Mouse (Mus musculus) ES-Bruce4 (cell line): Measurements from ENCODE around the gene Lmod2. TPM values are rescaled to one million over a fixed set of nuclear protein-coding genes. Genes with fewer than 3 reads are reported as not detected.

Source experiments
- H3K27ac ChIP-seq: 2 replicates; pipeline ENCODE4 v1.5.1; 2012; ENCODE audit warnings: low read length, inconsistent platforms; ENCODE audit not compliant: insufficient read depth
- H3K27me3 ChIP-seq: 2 replicates; pipeline ENCODE4 v1.6.1; 2012; ENCODE audit warnings: mild to moderate bottlenecking, low read length, inconsistent platforms; ENCODE audit not compliant: control insufficient read depth, poor library complexity, insufficient read depth, severe bottlenecking
- H3K36me3 ChIP-seq: 2 replicates; pipeline ENCODE4 v1.6.1; 2012; ENCODE audit warnings: inconsistent platforms, mild to moderate bottlenecking, low read length, moderate library complexity; ENCODE audit not compliant: control insufficient read depth, poor library complexity, insufficient read depth, severe bottlenecking
- H3K4me1 ChIP-seq: one replicate; pipeline ENCODE4 v1.8.1; 2011; ENCODE audit warnings: low read length; ENCODE audit not compliant: control insufficient read depth, insufficient read depth
- H3K4me3 ChIP-seq: 2 replicates; pipeline ENCODE4 v1.5.1; 2011; ENCODE audit warnings: low read depth, mild to moderate bottlenecking, low read length
- H3K9ac ChIP-seq: 2 replicates; pipeline ENCODE4 v1.6.1; 2012; ENCODE audit warnings: low read depth, mild to moderate bottlenecking, inconsistent platforms; ENCODE audit not compliant: poor library complexity, severe bottlenecking
- H3K9me3 ChIP-seq: replicated peaks from 2 replicates; pipeline ENCODE4 v1.6.1; 2012; ENCODE audit warnings: mild to moderate bottlenecking, low read length, inconsistent platforms; ENCODE audit not compliant: control insufficient read depth, poor library complexity, insufficient read depth, severe bottlenecking
- CTCF ChIP-seq: IDR thresholded peaks from one replicate; pipeline ENCODE4 v1.8.1; 2011; ENCODE audit warnings: low read depth, low read length
- EP300 ChIP-seq: IDR thresholded peaks from 2 replicates; pipeline ENCODE4 v1.6.1; 2011; ENCODE audit warnings: low read depth, low read length; ENCODE audit not compliant: insufficient read depth
- POLR2A ChIP-seq: IDR thresholded peaks from one replicate; pipeline ENCODE4 v1.8.1; 2011; ENCODE audit warnings: low read length; ENCODE audit not compliant: insufficient read depth
- polyA plus RNA-seq: library from polyadenylated mRNA; stranded (reverse); fragments of >200 nt; gene quantifications from 2 replicates; pipeline ENCODE4 v1.2.4, GENCODE M21; 2011; ENCODE audit warnings: low read depth; ENCODE audit not compliant: missing spikeins, insufficient read depth, insufficient read length

Gene Lmod2
- polyA plus RNA-seq, 1 experiment: not detected

- no peaks in the 10 kb centered on the region for H3K36me3 ChIP-seq
- no peak for TF ChIP-seq POLR2A
- no peak for TF ChIP-seq EP300
- no peak for TF ChIP-seq CTCF
- H3K9ac ChIP-seq: no peak overlapping the region
- H3K4me1 ChIP-seq: no peaks in the 10 kb centered on the region
- no peak overlapping the region for H3K27ac ChIP-seq
- H3K27me3 ChIP-seq: no peaks in the 10 kb centered on the region
- H3K9me3 ChIP-seq: no peaks in the 10 kb centered on the region
- no peak overlapping the region for H3K4me3 ChIP-seq
Observed at GRCm38 (mm10) chr6:24564886-24565285, 32.7 kb upstream of the Lmod2 start.

- Histone ChIP-seq H3K4me3 (no peak overlapping the region), H3K27me3 (no peaks in the 10 kb centered on the region), H3K36me3 (no peaks in the 10 kb centered on the region), H3K27ac (no peak overlapping the region), H3K9me3 (no peaks in the 10 kb centered on the region), H3K9ac (no peak overlapping the region), H3K4me1 (no peaks in the 10 kb centered on the region)
- no peak for TF ChIP-seq EP300
- TF ChIP-seq CTCF: no peak
- TF ChIP-seq POLR2A: no peak
Observed at GRCm38 (mm10) chr6:24568963-24569362, 28.6 kb upstream of the Lmod2 start.

- Histone ChIP-seq H3K27me3 (no peaks in the 10 kb centered on the region), H3K4me1 (no peaks in the 10 kb centered on the region), H3K27ac (no peak overlapping the region), H3K9me3 (peaks cover 3% of the 10 kb centered on the region; the same call in 1 of the 2 replicates), H3K36me3 (no peaks in the 10 kb centered on the region), H3K9ac (no peak overlapping the region), H3K4me3 (no peak overlapping the region)
- TF ChIP-seq CTCF (no peak), EP300 (no peak), POLR2A (no peak)
Observed at GRCm38 (mm10) chr6:24569711-24570110, 27.9 kb upstream of the Lmod2 start.

GRCm38 (mm10) chr6:24570278-24570677, 27.3 kb upstream of the Lmod2 start:
- Histone ChIP-seq H3K9me3 (peaks cover 3% of the 10 kb centered on the region; the same call in 1 of the 2 replicates), H3K4me1 (no peaks in the 10 kb centered on the region), H3K9ac (no peak overlapping the region), H3K27ac (no peak overlapping the region), H3K4me3 (no peak overlapping the region), H3K27me3 (no peaks in the 10 kb centered on the region), H3K36me3 (no peaks in the 10 kb centered on the region)
- TF ChIP-seq CTCF: no peak
- TF ChIP-seq EP300: no peak
- TF ChIP-seq POLR2A: no peak

- no peak overlapping the region for H3K4me3 ChIP-seq
- H3K9me3 ChIP-seq: peaks cover 3% of the 10 kb centered on the region; the same call in 1 of the 2 replicates
- TF ChIP-seq CTCF (no peak), POLR2A (no peak), EP300 (no peak)
Observed at GRCm38 (mm10) chr6:24571126-24571525, 26.4 kb upstream of the Lmod2 start.

GRCm38 (mm10) chr6:24572431-24572830, 25.1 kb upstream of the Lmod2 start:
- Histone ChIP-seq H3K27me3 (no peaks in the 10 kb centered on the region), H3K36me3 (no peaks in the 10 kb centered on the region), H3K27ac (no peak overlapping the region), H3K4me3 (no peak overlapping the region), H3K9me3 (peaks cover 3% of the 10 kb centered on the region; the same call in 1 of the 2 replicates), H3K9ac (no peak overlapping the region), H3K4me1 (no peaks in the 10 kb centered on the region)
- TF ChIP-seq POLR2A (no peak), EP300 (no peak), CTCF (no peak)

More at GRCm38 (mm10) chr6:24571126-24571525, 26.4 kb upstream of the Lmod2 start:
- H3K27me3 ChIP-seq: no peaks in the 10 kb centered on the region
- H3K9ac ChIP-seq: no peak overlapping the region
- H3K27ac ChIP-seq: no peak overlapping the region
- H3K36me3 ChIP-seq: no peaks in the 10 kb centered on the region
- no peaks in the 10 kb centered on the region for H3K4me1 ChIP-seq

GRCm38 (mm10) chr6:24573319-24573718, 24.2 kb upstream of the Lmod2 start:
- Histone ChIP-seq H3K4me3 (no peak overlapping the region), H3K4me1 (no peaks in the 10 kb centered on the region), H3K9ac (no peak overlapping the region), H3K27ac (no peak overlapping the region), H3K9me3 (peaks cover 3% of the 10 kb centered on the region; the same call in 1 of the 2 replicates), H3K36me3 (no peaks in the 10 kb centered on the region), H3K27me3 (no peaks in the 10 kb centered on the region)
- no peak for TF ChIP-seq CTCF
- TF ChIP-seq POLR2A: no peak
- TF ChIP-seq EP300: no peak
